Mouse (Mus musculus): ENCODE results near the gene Mrps15. TPM values are rescaled to one million over a fixed set of nuclear protein-coding genes. Genes with fewer than 3 reads are reported as not detected.

Mrps15 gene
- total RNA-seq, 2 experiments from 2014 or later = 41.0 to 43.1 TPM

DNA sequence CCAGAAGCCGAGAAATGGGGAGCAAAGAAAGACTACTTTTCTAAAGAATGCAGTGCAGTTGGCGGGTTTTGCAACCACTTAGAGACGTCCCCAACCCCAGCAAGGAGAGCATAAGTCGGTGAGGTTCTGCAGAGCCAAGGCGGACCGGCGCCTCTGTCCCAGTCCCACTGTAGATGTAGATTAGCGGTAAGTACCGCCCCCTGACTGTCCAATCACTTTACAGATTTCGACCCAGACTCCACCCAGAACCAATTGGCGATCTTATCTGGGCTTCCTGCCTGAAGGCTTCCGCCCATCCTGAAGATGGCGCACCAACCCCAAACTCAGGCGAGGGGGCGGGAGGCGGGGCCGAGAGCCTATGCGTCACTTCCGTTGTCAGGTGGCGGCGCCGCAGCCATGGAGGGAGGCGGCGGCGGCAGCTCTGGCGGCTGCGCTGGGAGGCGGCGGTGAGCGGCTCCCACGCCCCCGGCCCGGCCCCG, 56.9 kb downstream of the Mrps15 start, which contains the start of gene Stk40:
Stk40 (plus strand) TSS at position 368 of the 479 bp plus-strand sequence.
- intact Hi-C loops (cut with DNase I) = no loop called here
- peak; percentile 93 to 94 for DNase-seq (ENCODE audit: low spot score in 2 of 2)

- intact Hi-C loops (cut with DNase I) = no loop called here
- DNase-seq (ENCODE audit: low spot score in 2 of 2) = peak; percentile 31 to 48
These were observed 57.7 kb downstream of the Mrps15 start for GRCm38 (mm10) chr4:126104261-126105075.

Other genes with a start within 250 kb of the Mrps15 start
- 1 to 10 TPM; 4.8 to 5.2 TPM for gene Csf3r, start 22.4 kb upstream of the Mrps15 start, total RNA-seq (2021)
- 10 to 100 TPM; 51.3 to 57.3 TPM for gene Oscp1, start 11.6 kb downstream of the Mrps15 start, total RNA-seq (2021)
- gene Lsm10, start 49.7 kb downstream of the Mrps15 start, total RNA-seq (2021) = 10 to 100 TPM; 13.0 to 14.5 TPM
- gene Stk40, start 57.0 kb downstream of the Mrps15 start, total RNA-seq (2021) = 10 to 100 TPM; 27.4 to 30.4 TPM
- gene Eva1b, start 100.8 kb downstream of the Mrps15 start, total RNA-seq (2021) = 1 to 10 TPM; 3.0 to 3.8 TPM
- under 1 TPM; 0.76 to 0.77 TPM for gene Sh3d21, start 116.6 kb downstream of the Mrps15 start, total RNA-seq (2021)
- 100 to 1,000 TPM; 134 to 159 TPM for gene Thrap3, start 155.8 kb downstream of the Mrps15 start, total RNA-seq (2021)
- gene Map7d1, start 209.4 kb downstream of the Mrps15 start, total RNA-seq (2021) = 100 to 1,000 TPM; 288 TPM
- gene Trappc3, start 215.4 kb downstream of the Mrps15 start, total RNA-seq (2021) = 10 to 100 TPM; 75.7 to 90.0 TPM
- 1 to 10 TPM; 1.6 to 1.7 TPM for gene Col8a2, start 239.9 kb downstream of the Mrps15 start, total RNA-seq (2021)